Mouse (Mus musculus): ENCODE data around the gene Hibch.
"Not testable (repeated sequence)": the region's sequence is repeated elsewhere in the genome, so short reads cannot be mapped to it uniquely, and the experiment has no call there.

Gene Hibch

GRCm38 (mm10) chr1:52884208-52884607 is 39.5 kb downstream of the Hibch start:
- no peak for DNase-seq (ENCODE audit: low read depth)

- no peak for DNase-seq (ENCODE audit: low read depth)
These were observed 65.1 kb downstream of the Hibch start for GRCm38 (mm10) chr1:52909783-52910182.

GRCm38 (mm10) chr1:52916655-52917054 is 71.9 kb downstream of the Hibch start:
- no peak for DNase-seq (ENCODE audit: low read depth)

GRCm38 (mm10) chr1:52918897-52919296 is 74.2 kb downstream of the Hibch start:
- DNase-seq (ENCODE audit: low read depth), result not testable (repeated sequence)

GRCm38 (mm10) chr1:52924482-52924881 is 79.8 kb downstream of the Hibch start:
- DNase-seq (ENCODE audit: low read depth), result not testable (repeated sequence)

GRCm38 (mm10) chr1:52934494-52934893 is 89.8 kb downstream of the Hibch start:
- no peak for DNase-seq (ENCODE audit: low read depth)

- no peak for DNase-seq (ENCODE audit: low read depth)
These were observed 94.3 kb downstream of the Hibch start for GRCm38 (mm10) chr1:52939021-52939420.

- no peak for DNase-seq (ENCODE audit: low read depth)
These were observed 103.2 kb downstream of the Hibch start for GRCm38 (mm10) chr1:52947895-52948294.

- no peak for DNase-seq (ENCODE audit: low read depth)
These were observed 106.6 kb downstream of the Hibch start for GRCm38 (mm10) chr1:52951146-52951868.

GRCm38 (mm10) chr1:52952143-52952542 is 107.4 kb downstream of the Hibch start:
- DNase-seq (ENCODE audit: low read depth), result no peak

GRCm38 (mm10) chr1:52952551-52953397 is 108.0 kb downstream of the Hibch start:
- no peak for DNase-seq (ENCODE audit: low read depth)

- no peak for DNase-seq (ENCODE audit: low read depth)
These were observed 108.8 kb downstream of the Hibch start for GRCm38 (mm10) chr1:52953548-52953947.

- no peak for DNase-seq (ENCODE audit: low read depth)
These were observed 109.7 kb downstream of the Hibch start for GRCm38 (mm10) chr1:52954456-52954855.

GRCm38 (mm10) chr1:52955102-52955501 is 110.4 kb downstream of the Hibch start:
- DNase-seq (ENCODE audit: low read depth), result peak; percentile 13

GRCm38 (mm10) chr1:52956746-52957145 is 112.0 kb downstream of the Hibch start:
- DNase-seq (ENCODE audit: low read depth), result no peak

- no peak for DNase-seq (ENCODE audit: low read depth)
These were observed 115.5 kb downstream of the Hibch start for GRCm38 (mm10) chr1:52960191-52960590.

- no peak for DNase-seq (ENCODE audit: low read depth)
These were observed 118.4 kb downstream of the Hibch start for GRCm38 (mm10) chr1:52963097-52963496.

- DNase-seq (ENCODE audit: low read depth), result no peak
These were observed 119.9 kb downstream of the Hibch start for GRCm38 (mm10) chr1:52964581-52964980.
